Mouse (Mus musculus) T-helper 2 cell (primary cell): ENCODE measurements around the gene Zfp260.
"Not testable (repeated sequence)": the region's sequence is repeated elsewhere in the genome, so short reads cannot be mapped to it uniquely, and the experiment has no call there.

Source experiments
- in situ Hi-C: fragments of 300-600 bp; cut with MboI, MseI; formaldehyde crosslinking; loops from one replicate; pipeline ENCODE4 v1.15.1; 2025; ENCODE audit warnings: high pct_unique_total_duplicates

Gene Zfp260

DNA sequence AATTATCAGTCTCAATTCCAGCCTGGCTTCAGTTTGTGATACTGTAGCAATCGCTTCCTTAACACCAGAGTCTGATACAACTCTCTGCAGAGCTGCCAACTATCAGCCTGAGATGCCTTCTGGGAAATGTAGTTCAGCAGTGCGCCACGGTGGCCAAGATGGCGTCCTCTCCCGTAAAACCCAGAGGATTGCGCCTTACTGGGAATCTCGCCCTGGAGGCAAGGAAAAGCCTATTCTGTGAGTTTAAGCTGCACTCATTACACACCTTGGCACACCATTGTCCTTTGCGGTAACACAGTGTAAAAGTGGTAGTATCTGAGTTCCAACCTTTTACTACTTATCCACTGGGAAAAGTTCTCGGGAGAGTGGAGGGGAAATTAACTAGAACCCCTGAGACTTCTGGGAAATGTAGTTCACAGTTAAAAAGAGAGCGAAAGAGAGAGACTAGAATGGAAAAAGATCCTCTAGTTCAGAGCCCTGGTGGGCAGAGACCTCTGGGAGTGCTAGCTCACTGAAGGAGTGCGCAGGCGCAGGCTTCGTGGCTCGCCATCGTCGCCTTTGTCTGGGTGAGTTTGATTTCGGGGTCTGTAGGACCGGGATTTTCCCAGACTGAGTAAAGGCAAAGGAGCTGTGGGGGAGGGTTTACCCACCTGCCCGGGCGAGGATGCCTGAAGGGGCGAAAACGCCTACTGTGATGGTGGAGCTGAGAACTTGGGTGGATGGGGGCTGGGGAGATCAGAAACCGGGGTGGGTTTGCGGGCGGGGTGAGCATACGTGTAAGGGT is at the start of gene Zfp260:
TSS of gene Zfp260 (plus strand) at position 132 of the 784 bp plus-strand sequence.
- in situ Hi-C loops = no loop called here

DNA sequence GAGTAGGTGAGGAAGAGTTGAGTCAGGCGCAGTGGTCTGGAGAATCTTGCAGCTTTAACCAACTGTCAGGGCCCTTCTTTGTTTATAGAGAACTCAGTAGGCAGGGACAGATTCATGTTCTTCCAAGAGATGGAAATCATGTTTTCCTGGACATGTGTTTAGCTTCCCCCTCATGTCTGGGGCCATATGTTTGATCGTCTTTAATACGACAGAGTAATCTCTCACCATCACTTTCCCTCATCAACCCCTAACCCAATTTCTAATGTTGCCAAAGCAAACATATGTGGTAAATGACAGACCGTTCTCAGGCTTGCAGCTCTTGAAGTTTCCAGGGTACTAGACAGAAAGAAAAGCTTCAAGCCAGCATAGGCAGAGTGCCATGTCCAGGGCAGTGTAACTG is 46.5 kb upstream of the Zfp260 start:
- in situ Hi-C loops = no loop called here

DNA sequence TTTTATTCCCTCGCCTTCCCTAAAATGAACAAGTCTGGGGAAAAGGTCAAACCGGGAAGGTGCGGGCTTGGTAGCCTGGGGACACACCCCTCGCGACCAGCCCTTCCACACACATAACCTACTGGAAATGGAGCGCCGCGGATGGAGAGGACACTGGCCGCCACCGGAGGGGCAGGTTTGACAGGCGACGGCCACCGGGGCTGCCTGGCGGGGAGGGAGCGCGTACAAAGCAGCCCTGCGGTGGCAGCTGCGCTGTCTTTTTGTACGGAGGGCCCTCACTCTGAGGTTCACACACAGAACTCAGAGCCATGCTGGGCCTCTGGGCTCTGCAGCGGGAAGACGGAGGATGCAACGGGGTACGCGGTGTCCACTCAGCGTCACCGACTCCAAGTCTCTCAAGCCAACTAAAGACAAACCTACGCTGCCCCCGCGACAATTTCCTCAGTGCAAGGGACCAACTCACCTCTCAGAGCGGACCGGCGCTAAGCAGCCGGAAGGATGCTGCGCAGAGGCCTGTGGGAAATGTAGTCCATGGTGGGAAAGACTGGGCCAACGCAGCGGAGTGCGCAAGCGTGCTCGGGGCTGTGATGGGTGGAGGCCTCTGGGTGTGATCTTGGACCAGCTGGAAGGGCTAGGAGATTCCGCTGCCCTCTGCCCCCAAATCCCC is 43.6 kb upstream of the Zfp260 start, which contains the start of gene Zfp14:
TSS of gene Zfp14 (minus strand) at position 499 of the 667 bp plus-strand sequence.
- in situ Hi-C loops = no loop called here

DNA sequence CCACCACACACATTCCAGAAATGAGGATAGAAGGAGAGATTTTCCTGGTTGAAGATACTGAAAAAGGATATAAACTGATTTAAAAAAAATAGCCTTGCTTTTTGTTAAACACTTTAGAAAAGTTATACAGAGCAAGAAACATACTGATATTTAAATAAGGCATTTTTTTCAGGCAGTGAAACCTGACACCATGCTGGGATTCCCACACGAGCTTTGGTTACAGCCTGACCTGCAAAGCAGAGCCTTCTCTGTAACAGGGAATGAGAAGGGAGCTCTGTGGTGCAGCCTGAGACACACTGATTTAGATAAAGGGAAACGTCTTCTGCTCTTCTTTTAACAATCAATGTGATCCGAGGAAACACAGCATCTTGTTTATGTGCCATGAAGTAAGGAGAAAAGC is 41.0 kb upstream of the Zfp260 start:
- in situ Hi-C loops = no loop called here

DNA sequence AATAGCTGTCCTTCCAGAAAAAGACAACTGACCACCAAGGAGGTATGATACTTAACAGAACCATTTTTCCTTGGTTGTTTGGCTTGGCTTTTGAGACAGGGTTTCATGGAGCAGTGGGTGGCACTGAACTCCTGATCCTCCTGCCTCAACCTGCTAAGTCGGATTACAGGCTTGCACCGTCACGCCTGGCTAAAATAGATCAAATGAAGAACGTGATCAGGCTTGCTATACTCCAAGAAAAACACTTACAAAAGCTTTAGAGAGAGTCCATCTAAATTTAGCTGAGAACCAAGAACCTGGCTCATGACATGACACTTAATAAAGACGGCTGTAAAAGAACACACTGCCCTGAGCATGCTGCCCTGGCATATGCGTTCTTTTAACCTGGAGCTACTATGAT is 34.2 kb upstream of the Zfp260 start:
- in situ Hi-C loops = no loop called here

DNA sequence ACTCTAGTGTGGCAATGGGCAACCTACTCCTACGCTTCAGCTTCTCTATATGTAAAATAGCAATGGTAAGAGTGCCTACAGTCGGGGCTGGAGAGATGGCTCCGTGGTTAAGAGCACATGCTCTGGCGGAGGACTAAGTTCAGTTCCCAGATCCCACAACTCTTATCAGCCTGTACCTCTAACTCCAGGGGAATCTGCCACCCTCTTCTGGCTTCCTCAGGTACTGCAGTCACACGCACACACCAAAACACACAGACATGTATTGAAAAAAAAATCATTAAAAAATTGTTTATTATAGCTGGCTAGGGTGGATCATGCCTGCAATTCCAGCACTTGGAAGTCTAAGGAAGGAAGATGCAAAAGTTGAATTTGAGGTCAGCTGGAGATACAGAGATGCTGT is 32.1 kb upstream of the Zfp260 start:
- in situ Hi-C loops = no loop called here

DNA sequence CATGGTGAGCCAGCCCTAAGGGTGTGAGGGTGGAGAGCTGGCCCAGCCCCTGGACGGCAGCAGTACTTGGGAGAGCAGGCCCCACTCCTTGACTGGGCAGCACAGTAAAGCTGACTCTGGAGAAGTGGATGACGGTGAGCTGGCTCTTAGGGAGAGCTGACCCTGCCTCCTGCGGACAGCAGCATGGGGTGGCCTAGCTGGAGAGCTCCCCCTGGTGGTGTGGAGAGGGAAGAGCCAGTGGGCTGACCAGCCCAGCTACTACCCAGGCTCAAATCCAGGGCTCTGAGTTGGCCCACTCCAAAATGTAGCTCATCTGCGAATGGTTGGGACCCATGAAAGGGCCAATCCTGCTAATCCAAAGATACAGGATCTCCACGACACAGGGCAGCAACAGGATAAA is 30.0 kb upstream of the Zfp260 start:
- in situ Hi-C loops = no loop called here

DNA sequence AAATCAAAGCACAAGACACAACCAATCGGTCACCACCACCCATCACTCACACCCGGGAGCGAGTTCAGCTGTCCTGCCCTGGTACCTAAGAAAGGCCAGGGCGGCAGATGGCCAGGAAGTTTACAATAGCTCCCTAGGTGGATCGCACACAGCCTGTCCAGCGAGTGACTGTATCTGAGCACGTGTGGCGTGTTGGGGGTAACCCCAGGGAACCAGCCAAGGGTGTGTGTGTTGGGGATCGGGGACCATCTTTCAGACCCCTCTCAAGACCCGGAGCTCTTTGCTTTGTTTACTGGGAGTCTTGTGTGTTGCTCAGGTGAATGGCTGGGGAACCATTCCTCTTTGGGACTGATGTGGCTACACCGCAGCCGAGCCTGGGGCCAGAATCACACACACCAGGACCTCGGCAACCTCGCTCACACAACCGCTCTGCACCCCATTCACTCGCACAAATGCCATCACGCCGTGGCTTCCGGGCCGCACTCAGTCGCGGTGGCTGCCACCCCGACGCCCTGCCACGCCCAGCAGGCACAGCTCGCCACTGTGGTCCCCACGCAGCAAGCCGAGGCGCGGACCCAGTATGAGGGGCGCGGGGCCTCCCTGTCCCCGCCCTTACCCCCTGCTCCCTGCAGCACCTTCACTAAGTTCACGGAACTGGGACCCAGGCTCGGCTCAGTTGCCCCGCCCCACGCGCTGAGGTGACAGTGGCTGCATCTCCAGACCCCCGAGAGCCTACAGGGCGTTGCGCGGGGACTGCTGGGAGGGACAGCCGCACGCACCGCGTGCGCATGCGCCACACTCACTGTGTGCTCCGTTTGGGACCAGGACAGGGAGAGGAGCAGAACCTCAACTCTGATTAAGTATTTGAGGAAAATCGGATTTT is 22.2 kb upstream of the Zfp260 start, which contains the start of gene Zfp82:
TSS of gene Zfp82 (minus strand) at position 755 of the 883 bp plus-strand sequence.
- in situ Hi-C loops = no loop called here

DNA sequence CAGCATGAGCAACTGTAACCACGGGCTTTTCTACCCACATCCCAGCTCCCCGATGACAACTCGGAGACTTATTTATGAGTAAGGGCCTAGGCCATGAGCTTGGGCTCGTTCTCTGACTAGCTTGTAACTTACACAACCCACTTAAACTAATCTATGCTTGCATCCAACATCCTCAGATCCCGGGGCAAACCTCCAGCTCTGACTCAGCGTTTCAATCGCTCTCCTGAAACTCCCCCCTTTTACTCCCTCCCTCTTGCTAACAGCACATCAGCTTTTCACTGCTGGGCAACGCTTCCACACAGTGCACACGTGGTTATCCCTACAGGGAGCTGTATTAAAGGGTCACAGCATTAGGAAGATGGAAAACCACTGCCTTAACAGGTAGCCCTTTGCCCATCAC is 8.1 kb upstream of the Zfp260 start:
- in situ Hi-C loops = no loop called here

DNA sequence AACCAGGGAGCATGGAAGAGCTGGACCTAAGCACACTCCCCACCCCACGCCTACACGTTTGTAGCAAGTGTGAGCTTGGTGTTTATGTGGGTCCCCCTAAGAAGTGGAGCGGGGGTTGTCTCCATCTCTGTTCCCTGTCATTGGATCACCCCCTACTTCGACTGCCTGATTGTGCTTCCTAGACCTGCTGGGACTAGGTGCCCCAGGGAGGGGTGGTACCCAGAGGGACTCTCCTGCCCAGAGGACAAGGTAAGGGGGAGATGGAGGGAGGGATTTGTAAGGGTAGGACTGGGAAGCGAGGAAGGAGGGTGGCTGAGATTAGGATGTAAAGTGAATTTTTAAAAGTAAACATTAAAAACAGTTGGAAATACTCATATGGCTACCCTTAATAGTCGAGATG is 5.2 kb upstream of the Zfp260 start:
- in situ Hi-C loops = no loop called here

DNA sequence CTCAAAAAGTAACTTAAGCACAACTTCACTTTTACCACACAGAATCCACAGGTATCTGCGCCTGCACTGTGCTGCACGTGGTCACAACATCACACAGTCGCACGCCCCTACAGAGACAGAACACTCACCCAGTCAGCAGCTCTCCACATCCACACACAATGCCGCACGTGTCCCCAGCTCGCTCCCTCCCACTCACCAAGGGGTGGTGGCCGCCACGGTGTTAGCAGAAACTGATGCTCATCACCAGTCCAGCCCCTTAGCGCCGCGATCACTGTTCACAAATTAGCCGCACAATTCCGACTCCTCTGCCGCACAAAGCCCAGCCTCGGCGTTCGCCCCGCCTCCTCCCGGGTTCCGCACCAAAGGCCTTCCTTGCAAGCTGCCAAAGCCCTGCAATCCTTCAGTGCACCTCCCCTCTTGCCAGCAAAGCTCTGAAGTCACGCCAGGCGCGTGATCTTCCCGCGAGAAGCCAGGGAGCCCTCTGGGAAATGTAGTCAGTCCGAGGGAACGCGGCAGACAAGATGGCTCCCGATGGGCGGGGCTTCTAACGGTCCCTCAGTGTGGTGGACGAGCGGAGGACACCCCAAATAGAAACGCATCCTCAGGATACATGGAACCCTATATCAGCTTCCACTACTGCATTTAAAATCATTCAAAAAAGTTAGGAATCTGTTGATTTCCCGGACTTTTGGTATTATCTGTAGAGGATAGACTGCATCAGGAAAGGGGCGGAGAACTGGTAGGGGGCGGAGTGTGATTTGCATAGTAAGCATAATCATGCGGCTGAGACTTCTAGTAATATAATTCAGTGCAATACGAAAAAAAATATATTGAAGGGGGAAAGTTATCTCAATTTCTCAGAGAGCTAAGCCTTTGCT is 4.2 kb upstream of the Zfp260 start, which contains the start of the genes Gm26920 and Zfp566:
TSS of gene Gm26920 (minus strand) at position 319 of the 878 bp plus-strand sequence.
TSS of gene Zfp566 (minus strand) at position 436 of the 878 bp plus-strand sequence.
- in situ Hi-C loops = no loop called here

DNA sequence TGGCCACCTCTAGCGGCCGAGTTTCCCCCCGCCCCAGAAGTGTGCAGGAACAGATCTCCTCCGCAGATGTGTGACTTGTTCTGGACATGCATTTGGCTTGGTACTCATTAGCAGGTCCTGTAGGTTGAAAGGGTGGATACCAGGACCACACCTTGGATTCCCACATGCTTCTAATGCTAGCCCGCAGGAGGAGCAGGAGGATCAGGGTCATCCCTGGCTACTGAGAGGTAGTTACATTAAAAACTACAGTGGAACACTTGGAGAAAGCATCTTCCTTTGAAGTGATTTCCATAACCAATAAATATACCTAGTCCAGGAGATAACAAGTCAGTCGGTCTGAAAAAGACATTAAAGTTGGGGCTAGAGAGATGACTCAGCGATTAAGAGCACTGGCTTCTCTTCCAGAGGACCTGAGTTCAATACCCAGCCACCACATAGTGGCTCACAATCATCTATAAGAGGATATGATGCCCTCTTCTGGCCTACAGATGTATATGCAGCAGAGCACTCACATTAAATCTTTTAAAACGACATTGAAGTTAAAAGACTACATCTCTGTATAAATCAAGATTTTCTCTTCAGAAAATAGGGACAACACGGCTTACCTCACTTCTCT is 3.5 kb upstream of the Zfp260 start:
- in situ Hi-C loops = no loop called here

DNA sequence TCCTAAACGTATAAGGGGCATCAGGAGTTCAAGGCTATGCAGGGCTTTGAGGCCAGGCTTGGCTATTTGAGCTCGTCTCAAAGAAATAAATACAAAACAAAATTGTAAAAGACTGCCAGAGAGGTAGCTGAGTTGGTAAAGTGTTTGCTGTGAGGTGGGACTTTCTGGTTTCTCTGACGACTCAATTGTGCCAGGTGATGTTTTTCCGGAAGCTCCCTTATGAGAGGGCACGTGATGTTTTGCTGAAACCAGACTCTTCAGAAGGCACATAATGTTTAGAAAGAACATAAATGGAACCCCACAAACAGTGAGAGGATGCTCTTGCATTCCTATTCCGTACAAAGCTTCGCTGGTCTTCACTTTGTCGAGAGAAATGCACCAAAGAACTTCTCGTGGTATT is 1.9 kb upstream of the Zfp260 start:
- in situ Hi-C loops = no loop called here

DNA sequence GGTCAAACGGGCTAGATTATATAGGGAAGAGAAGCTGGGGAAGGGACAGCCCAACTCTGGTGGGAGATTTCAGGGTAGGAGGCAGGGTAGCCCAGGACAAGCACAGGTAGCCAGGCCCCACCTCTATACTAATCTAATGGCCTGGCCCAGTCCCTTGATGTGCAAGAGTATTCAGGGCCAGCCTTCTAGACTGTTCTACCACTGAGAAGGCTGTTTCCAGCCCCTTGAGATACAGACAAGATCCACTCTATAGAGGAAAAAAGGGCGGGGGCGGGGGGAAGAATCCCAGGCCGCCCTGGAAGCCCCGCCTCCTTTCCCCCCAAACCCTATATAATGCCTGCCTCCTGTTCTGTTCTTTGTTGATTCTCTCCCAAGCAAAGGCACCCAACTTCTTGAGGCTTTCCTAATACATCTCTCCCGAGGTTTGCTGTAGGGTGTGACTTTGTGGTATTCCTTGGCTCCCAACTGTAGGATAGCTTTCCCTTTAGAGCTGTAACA is 610 bp upstream of the Zfp260 start:
- in situ Hi-C loops = no loop called here

DNA sequence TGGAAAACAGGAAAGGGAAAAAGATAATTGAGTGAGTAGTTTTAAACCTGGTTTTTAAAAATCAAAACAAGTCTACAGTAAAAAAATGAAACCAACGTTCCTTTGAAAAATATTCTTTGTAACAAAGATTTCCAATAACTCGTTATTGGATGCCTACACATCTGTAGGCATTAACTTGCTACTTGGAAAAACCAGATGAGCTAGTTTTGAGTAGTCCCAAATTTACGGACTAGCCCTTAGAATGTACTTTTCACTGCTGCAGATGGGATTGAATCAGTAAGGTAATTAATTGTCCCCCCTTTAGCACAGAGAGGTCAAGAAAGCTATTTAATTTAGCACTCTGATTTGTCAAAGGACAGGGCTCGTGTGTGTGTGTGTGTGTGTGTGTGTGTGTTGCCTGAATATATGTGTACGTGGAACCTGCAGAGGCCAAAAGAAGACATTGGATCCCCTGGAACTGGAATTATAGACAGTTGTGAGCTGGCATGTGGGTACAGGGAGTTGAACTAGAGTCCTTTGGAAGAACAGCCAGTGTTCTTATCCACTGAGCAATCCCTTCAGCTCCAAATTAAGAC is 1.1 kb downstream of the Zfp260 start:
- in situ Hi-C loops = no loop called here

DNA sequence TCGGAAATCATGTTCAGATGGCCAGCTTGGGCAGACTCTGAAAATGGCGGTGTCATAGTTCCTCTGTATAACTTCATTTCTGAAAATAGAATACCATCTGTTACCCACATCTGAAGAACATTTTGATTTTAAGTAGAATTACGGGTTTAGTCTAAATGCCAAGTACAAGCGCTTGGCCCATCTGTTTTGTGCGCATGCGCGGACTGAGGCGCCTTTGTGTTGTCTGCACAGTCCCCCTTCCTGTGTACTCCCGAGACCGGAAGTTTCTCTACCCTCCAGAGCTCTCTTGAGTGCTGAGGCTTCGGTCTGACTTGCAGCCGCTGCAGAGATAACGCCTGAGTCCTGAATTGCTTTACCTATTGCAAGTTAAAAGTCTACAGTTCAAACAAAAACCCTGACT is 4.7 kb downstream of the Zfp260 start:
- in situ Hi-C loops = no loop called here

DNA sequence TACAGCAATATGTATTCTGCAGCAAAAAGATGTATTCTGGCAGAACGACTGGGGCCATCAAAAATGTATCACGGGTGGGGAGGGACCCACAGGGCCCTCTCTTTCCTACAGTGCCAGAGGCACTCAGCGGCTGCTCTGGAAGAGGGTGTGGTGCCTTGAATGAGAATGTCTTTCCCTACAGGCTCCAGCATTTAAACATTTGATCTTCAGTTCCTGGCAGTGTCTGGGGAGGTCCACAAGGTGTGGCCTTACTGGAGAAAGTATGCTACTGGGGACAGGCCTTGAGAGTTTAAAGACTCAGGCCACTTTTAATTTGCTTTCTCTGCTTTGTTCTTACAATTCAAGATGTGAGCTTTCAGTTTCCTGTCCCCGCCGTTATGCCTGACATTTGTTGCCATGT is 21.5 kb downstream of the Zfp260 start:
- in situ Hi-C loops = no loop called here

DNA sequence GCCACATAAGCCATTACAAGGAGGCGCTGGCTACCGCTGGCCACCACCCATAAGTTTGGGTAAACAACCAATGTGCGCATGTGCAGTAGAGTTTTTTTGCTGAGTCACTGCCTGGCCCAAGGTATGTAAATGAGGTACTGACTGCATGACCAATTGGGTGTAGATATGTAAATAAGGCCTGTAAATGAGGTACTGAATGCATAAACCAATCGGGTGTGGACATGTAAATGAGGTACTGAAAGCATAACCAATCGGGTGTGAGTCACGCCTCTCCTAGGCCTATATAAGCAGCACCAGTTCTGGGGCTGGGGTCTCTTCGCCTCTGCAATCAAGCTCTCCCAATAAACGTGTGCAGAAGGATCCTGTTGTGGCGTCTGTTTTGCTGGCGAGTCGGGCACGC is 23.4 kb downstream of the Zfp260 start:
- in situ Hi-C loops = not testable (repeated sequence)

DNA sequence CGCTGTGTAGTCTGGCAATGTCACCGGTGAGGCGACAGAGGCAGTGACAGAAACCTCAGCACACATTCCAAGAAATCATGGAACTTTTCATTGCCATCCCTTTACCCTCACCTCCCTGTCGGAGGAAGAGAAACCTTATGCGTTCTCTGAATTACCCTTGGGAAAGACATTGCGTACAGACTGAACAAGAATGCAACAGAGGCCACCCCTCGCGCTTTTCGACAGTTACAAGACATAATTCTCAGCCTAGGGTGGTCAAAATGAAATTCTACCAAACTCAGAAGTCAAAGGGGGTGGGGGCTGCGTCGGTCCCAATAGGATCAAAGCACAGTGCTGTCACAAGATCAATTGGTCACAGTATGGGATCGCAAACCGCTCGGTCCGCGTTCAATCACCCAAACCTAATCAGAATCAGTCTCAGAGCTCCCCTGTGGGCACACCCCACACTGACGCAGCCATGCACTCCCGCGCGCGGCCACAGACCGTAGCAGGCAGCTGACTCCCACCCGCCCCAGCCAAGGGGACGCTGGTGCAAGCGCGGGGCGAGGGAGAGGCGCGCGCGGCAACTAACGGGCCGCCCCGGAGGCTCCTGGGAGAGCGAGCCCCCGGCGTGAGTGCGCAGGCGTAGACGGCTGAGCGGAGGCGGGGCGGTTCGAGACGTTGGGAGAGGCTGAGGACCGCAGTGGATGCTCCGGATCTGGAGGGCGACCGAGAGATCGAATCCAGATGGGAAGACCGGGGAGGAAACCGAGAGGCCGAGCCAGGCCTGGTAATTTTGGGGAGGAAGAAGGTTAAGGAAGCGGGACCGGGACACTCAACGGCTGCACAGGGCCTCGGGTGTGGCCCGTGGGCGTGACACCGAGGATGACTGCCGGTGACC is 27.0 kb downstream of the Zfp260 start, which contains the start of gene Zfp382:
TSS of gene Zfp382 (plus strand) at position 635 of the 880 bp plus-strand sequence.
- in situ Hi-C loops = no loop called here
